Mouse (Mus musculus) neural tube, embryonic 11.5 days (tissue): ENCODE data around the gene Pias3. TPM values are rescaled to one million over a fixed set of nuclear protein-coding genes. Genes with fewer than 3 reads are reported as not detected.
A peak's percentile ranks its signal among the peaks of the same experiment; 100 is the strongest.

Experiments used
- ATAC-seq: fragments of 200-750 bp; cut with Nextera tagmentation; 2 replicates; pipeline ENCODE4 v1.8.0; 2017; ENCODE audit warnings: moderate number of reproducible peaks, mild to moderate bottlenecking, moderate TSS enrichment, moderate library complexity; ENCODE audit not compliant: insufficient read depth, low FRiP score, low TSS enrichment
- DNase-seq: peaks from one replicate; pipeline ENCODE4 v3.0.0-alpha.2; 2015; ENCODE audit warnings: low spot score
- H3K27ac ChIP-seq: fragments of 300-500 bp; sonication (generic); 2 replicates; pipeline ENCODE4 v1.5.1; 2014; ENCODE audit warnings: low read depth, mild to moderate bottlenecking, low read length
- H3K27me3 ChIP-seq: fragments of 300-500 bp; sonication (generic); 2 replicates; pipeline ENCODE4 v1.6.1; 2014; ENCODE audit warnings: mild to moderate bottlenecking, low read length, mixed read lengths; ENCODE audit not compliant: control insufficient read depth, insufficient read depth
- H3K36me3 ChIP-seq: fragments of 300-500 bp; sonication (generic); 2 replicates; pipeline ENCODE4 v1.6.1; 2014; ENCODE audit warnings: mild to moderate bottlenecking, low read length, moderate library complexity, mixed read lengths; ENCODE audit not compliant: control insufficient read depth, insufficient read depth
- H3K4me1 ChIP-seq: fragments of 300-500 bp; sonication (generic); 2 replicates; pipeline ENCODE4 v1.6.1; 2014; ENCODE audit warnings: low read length, mixed read lengths; ENCODE audit not compliant: control insufficient read depth, insufficient read depth
- H3K4me2 ChIP-seq: fragments of 300-500 bp; sonication (generic); 2 replicates; pipeline ENCODE4 v1.6.1; 2014; ENCODE audit warnings: low read depth, mild to moderate bottlenecking, moderate library complexity
- H3K4me3 ChIP-seq: fragments of 300-500 bp; sonication (generic); 2 replicates; pipeline ENCODE4 v1.5.1; 2014; ENCODE audit warnings: low read depth, low read length
- H3K9ac ChIP-seq: fragments of 300-500 bp; sonication (generic); 2 replicates; pipeline ENCODE4 v1.6.1; 2014; ENCODE audit warnings: mild to moderate bottlenecking, low read length
- H3K9me3 ChIP-seq: fragments of 300-500 bp; sonication (generic); 2 replicates; pipeline ENCODE4 v1.6.1; 2016; ENCODE audit warnings: low read length; ENCODE audit not compliant: control insufficient read depth
- WGBS: fragments of 180-500 bp; shearing (Covaris S2); extraction: QIAGEN DNeasy Blood & Tissue Kit; methylation state at CpG from one replicate; pipeline ENCODE4 v1.1.7; 2014; 5-methylcytosine and 5-hydroxymethylcytosine counted together
- polyA plus RNA-seq: library from polyadenylated mRNA; unstranded; fragments of >200 nt; fragmentation: Nextera tagmentation; extraction: Ambion mirVana; gene quantifications from 2 replicates; pipeline ENCODE4 v1.2.1, GENCODE M21; 2014

Pias3 gene
- polyA plus RNA-seq, 1 experiment from 2014 or later = 30.3 TPM

GRCm38 (mm10) chr3:96668424-96669067 lies 27.6 kb upstream of the Pias3 start:
- Histone ChIP-seq H3K36me3 (no peaks in the 10 kb centered on the region), H3K4me3 (no peak overlapping the region), H3K27ac (no peak overlapping the region), H3K9ac (no peak overlapping the region), H3K4me1 (0 out of 2 replicates have a peak, but pooled peaks cover 2% of the 10 kb centered on the region), H3K4me2 (no peak overlapping the region), H3K27me3 (no peaks in the 10 kb centered on the region; the same call in 1 of the 2 replicates), H3K9me3 (no peaks in the 10 kb centered on the region)
- 94% methylated on average over 5 of the region's 5 CpGs for WGBS
- ATAC-seq (no peak), DNase-seq (no peak)

- Histone ChIP-seq H3K4me3 (peak within 1 kb of the TSS; percentile 32), H3K27ac (no peak within 1 kb of the TSS), H3K9me3 (no peaks in the 10 kb centered on the region), H3K9ac (no peak within 1 kb of the TSS), H3K27me3 (no peaks in the 10 kb centered on the region; the same call in 1 of the 2 replicates), H3K4me2 (peak within 1 kb of the TSS; percentile 52), H3K4me1 (0 out of 2 replicates have a peak, but pooled peaks cover 2% of the 10 kb centered on the region), H3K36me3 (no peaks in the 10 kb centered on the region)
- 4% methylated on average over 34 of the region's 35 CpGs for WGBS
- DNase-seq = peak; percentile 83
- ATAC-seq = peak; percentile 87
Observed at GRCm38 (mm10) chr3:96669727-96670468, 26.3 kb upstream of the Pias3 start, which contains the start of gene Ankrd35. Ankrd35 (plus strand) TSS chr3:96670131.

GRCm38 (mm10) chr3:96671519-96671918 lies 24.7 kb upstream of the Pias3 start:
- no peak for DNase-seq
- Histone ChIP-seq H3K27ac (no peak overlapping the region), H3K36me3 (no peaks in the 10 kb centered on the region), H3K4me3 (no peak overlapping the region), H3K4me2 (no peak overlapping the region), H3K4me1 (0 out of 2 replicates have a peak, but pooled peaks cover 2% of the 10 kb centered on the region), H3K27me3 (no peaks in the 10 kb centered on the region; the same call in 1 of the 2 replicates), H3K9ac (no peak overlapping the region), H3K9me3 (no peaks in the 10 kb centered on the region)
- WGBS = 94% methylated on average over 5 of the region's 5 CpGs
- no peak for ATAC-seq

GRCm38 (mm10) chr3:96673514-96673913 lies 22.7 kb upstream of the Pias3 start:
- no peak overlapping the region for H3K27ac ChIP-seq
- ATAC-seq (no peak), DNase-seq (no peak)
- H3K4me3 ChIP-seq = no peak overlapping the region
- no peak overlapping the region for H3K4me2 ChIP-seq
- H3K36me3 ChIP-seq = no peaks in the 10 kb centered on the region
- no peaks in the 10 kb centered on the region; the same call in 1 of the 2 replicates for H3K27me3 ChIP-seq
- H3K4me1 ChIP-seq = 0 out of 2 replicates have a peak, but pooled peaks cover 2% of the 10 kb centered on the region
- H3K9ac ChIP-seq = no peak overlapping the region
- 69% methylated on average over 4 of the region's 4 CpGs for WGBS
- H3K9me3 ChIP-seq = no peaks in the 10 kb centered on the region

GRCm38 (mm10) chr3:96674442-96674841 lies 21.7 kb upstream of the Pias3 start:
- Histone ChIP-seq H3K27me3 (no peaks in the 10 kb centered on the region; the same call in 1 of the 2 replicates), H3K9ac (no peak overlapping the region)
- no peak for DNase-seq

GRCm38 (mm10) chr3:96675171-96675570 lies 21.0 kb upstream of the Pias3 start:
- H3K4me2 ChIP-seq = no peak overlapping the region
- H3K9me3 ChIP-seq = no peaks in the 10 kb centered on the region
- H3K27ac ChIP-seq = no peak overlapping the region
- DNase-seq (no peak), ATAC-seq (no peak)
- no peaks in the 10 kb centered on the region for H3K36me3 ChIP-seq
- H3K27me3 ChIP-seq = no peaks in the 10 kb centered on the region; the same call in 1 of the 2 replicates
- no peak overlapping the region for H3K4me3 ChIP-seq
- 76% methylated on average over 3 of the region's 3 CpGs for WGBS
- H3K4me1 ChIP-seq = 0 out of 2 replicates have a peak, but pooled peaks cover 2% of the 10 kb centered on the region
- no peak overlapping the region for H3K9ac ChIP-seq

More at GRCm38 (mm10) chr3:96674442-96674841, 21.7 kb upstream of the Pias3 start:
- Histone ChIP-seq H3K9me3 (no peaks in the 10 kb centered on the region), H3K4me2 (no peak overlapping the region), H3K36me3 (no peaks in the 10 kb centered on the region), H3K4me3 (no peak overlapping the region), H3K27ac (no peak overlapping the region; the same call in 1 of the 2 replicates), H3K4me1 (0 out of 2 replicates have a peak, but pooled peaks cover 2% of the 10 kb centered on the region)
- ATAC-seq = no peak
- WGBS = 49% methylated on average over 8 of the region's 8 CpGs

GRCm38 (mm10) chr3:96675690-96676089 lies 20.5 kb upstream of the Pias3 start:
- Histone ChIP-seq H3K4me3 (no peak overlapping the region), H3K36me3 (no peaks in the 10 kb centered on the region), H3K4me2 (no peak overlapping the region), H3K9me3 (no peaks in the 10 kb centered on the region), H3K9ac (no peak overlapping the region), H3K27ac (no peak overlapping the region), H3K27me3 (no peaks in the 10 kb centered on the region; the same call in 1 of the 2 replicates), H3K4me1 (no peaks in the 10 kb centered on the region)
- ATAC-seq (no peak), DNase-seq (no peak)
- WGBS = 25% methylated on average over 3 of the region's 3 CpGs

- Histone ChIP-seq H3K4me1 (no peaks in the 10 kb centered on the region), H3K27me3 (no peaks in the 10 kb centered on the region), H3K4me2 (no peak overlapping the region), H3K9me3 (no peaks in the 10 kb centered on the region), H3K9ac (no peak overlapping the region), H3K27ac (no peak overlapping the region), H3K4me3 (no peak overlapping the region), H3K36me3 (no peaks in the 10 kb centered on the region)
- WGBS = 78% methylated on average over 7 of the region's 7 CpGs
- DNase-seq (no peak), ATAC-seq (no peak)
Observed at GRCm38 (mm10) chr3:96678456-96678855, 17.7 kb upstream of the Pias3 start.
